Mouse (Mus musculus): ENCODE results near the gene Fam83c. TPM values are rescaled to one million over a fixed set of nuclear protein-coding genes. Genes with fewer than 3 reads are reported as not detected.

The Fam83c gene
- total RNA-seq, 2 experiments from 2014 or later, result not detected

GRCm38 (mm10) chr2:155830841-155831240 lies 3.8 kb downstream of the Fam83c start:
- DNase-seq (ENCODE audit: extremely low spot score in 1 of 2, low spot score in 1 of 2), result no peak

GRCm38 (mm10) chr2:155826630-155827424 lies 7.8 kb downstream of the Fam83c start, which contains the start of gene Eif6:
TSS of gene Eif6 (minus strand) at chr2:155826925.
- peak; percentile 56 to 68 for DNase-seq (ENCODE audit: extremely low spot score in 1 of 2, low spot score in 1 of 2)

- no peak for DNase-seq (ENCODE audit: extremely low spot score in 1 of 2, low spot score in 1 of 2)
Observed at GRCm38 (mm10) chr2:155825904-155826629, 8.6 kb downstream of the Fam83c start.

- no peak for DNase-seq (ENCODE audit: extremely low spot score in 1 of 2, low spot score in 1 of 2)
Observed at GRCm38 (mm10) chr2:155823722-155824121, 10.9 kb downstream of the Fam83c start.

- DNase-seq (ENCODE audit: extremely low spot score in 1 of 2, low spot score in 1 of 2), result no peak
Observed at GRCm38 (mm10) chr2:155820779-155821178, 13.9 kb downstream of the Fam83c start.

- no peak for DNase-seq (ENCODE audit: extremely low spot score in 1 of 2, low spot score in 1 of 2)
Observed at GRCm38 (mm10) chr2:155819449-155820251, 15.0 kb downstream of the Fam83c start.

GRCm38 (mm10) chr2:155819392-155819448 lies 15.4 kb downstream of the Fam83c start, which contains the start of gene BC029722:
TSS of gene BC029722 (minus strand) at chr2:155819426.
- DNase-seq (ENCODE audit: extremely low spot score in 1 of 2, low spot score in 1 of 2), result no peak

- DNase-seq (ENCODE audit: extremely low spot score in 1 of 2, low spot score in 1 of 2), result peak; percentile 86 to 89
Observed at GRCm38 (mm10) chr2:155818596-155819391, 15.9 kb downstream of the Fam83c start.

GRCm38 (mm10) chr2:155817301-155818245 lies 17.1 kb downstream of the Fam83c start:
- peak in 1 of 2 experiments; percentile 27 for DNase-seq (ENCODE audit: extremely low spot score in 1 of 2, low spot score in 1 of 2)

- DNase-seq (ENCODE audit: extremely low spot score in 1 of 2, low spot score in 1 of 2), result no peak
Observed at GRCm38 (mm10) chr2:155816179-155816578, 18.5 kb downstream of the Fam83c start.

- no peak for DNase-seq (ENCODE audit: extremely low spot score in 1 of 2, low spot score in 1 of 2)
Observed at GRCm38 (mm10) chr2:155814829-155815228, 19.8 kb downstream of the Fam83c start.

- DNase-seq (ENCODE audit: extremely low spot score in 1 of 2, low spot score in 1 of 2), result no peak
Observed at GRCm38 (mm10) chr2:155812637-155813036, 22.0 kb downstream of the Fam83c start.

- peak; percentile 79 to 94 for DNase-seq (ENCODE audit: extremely low spot score in 1 of 2, low spot score in 1 of 2)
Observed at GRCm38 (mm10) chr2:155811821-155812396, 22.7 kb downstream of the Fam83c start.

- no peak for DNase-seq (ENCODE audit: extremely low spot score in 1 of 2, low spot score in 1 of 2)
Observed at GRCm38 (mm10) chr2:155809620-155810019, 25.0 kb downstream of the Fam83c start.

GRCm38 (mm10) chr2:155807408-155807807 lies 27.2 kb downstream of the Fam83c start:
- DNase-seq (ENCODE audit: extremely low spot score in 1 of 2, low spot score in 1 of 2), result no peak

GRCm38 (mm10) chr2:155806548-155806947 lies 28.1 kb downstream of the Fam83c start:
- no peak for DNase-seq (ENCODE audit: extremely low spot score in 1 of 2, low spot score in 1 of 2)

GRCm38 (mm10) chr2:155805925-155806255 lies 28.8 kb downstream of the Fam83c start:
- DNase-seq (ENCODE audit: extremely low spot score in 1 of 2, low spot score in 1 of 2), result no peak

GRCm38 (mm10) chr2:155805231-155805924 lies 29.3 kb downstream of the Fam83c start:
- no peak for DNase-seq (ENCODE audit: extremely low spot score in 1 of 2, low spot score in 1 of 2)

GRCm38 (mm10) chr2:155804053-155804452 lies 30.6 kb downstream of the Fam83c start:
- DNase-seq (ENCODE audit: extremely low spot score in 1 of 2, low spot score in 1 of 2), result no peak
